Mouse (Mus musculus) olfactory bulb, adult 2 months (tissue): ENCODE measurements around the gene Igfbp7.

Experiments
- CTCF ChIP-seq: fragments of 200-500 bp; IDR thresholded peaks from 2 replicates; pipeline ENCODE4 v1.5.1; 2012; ENCODE audit warnings: low read depth, mild to moderate bottlenecking, low read length, moderate library complexity; ENCODE audit not compliant: insufficient read depth
- POLR2A ChIP-seq: fragments of 200-500 bp; IDR thresholded peaks from 2 replicates; pipeline ENCODE4 v1.6.1; 2012; ENCODE audit warnings: mild to moderate bottlenecking, low read depth, low read length, moderate library complexity; ENCODE audit not compliant: insufficient read depth

DNA sequence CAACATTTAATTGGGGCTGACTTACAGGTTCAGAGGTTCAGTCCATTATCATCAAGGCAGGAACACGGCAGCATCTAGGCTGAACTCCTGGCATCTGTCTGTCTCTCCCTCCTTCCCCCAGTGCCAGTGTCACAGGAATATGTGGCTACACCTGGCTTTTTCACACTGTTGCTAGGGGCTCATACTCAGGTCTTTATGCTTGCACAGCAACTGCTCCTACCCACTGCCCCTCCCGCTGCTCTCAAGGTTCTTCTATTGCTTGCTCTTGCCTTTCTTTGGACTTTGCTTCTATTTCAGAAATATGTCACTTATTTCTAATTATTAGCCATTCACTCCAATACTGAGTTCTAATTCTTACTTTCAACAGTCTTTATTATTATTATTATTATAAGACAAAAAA is 17.6 kb downstream of the Igfbp7 start:
- no peak for TF ChIP-seq POLR2A
- TF ChIP-seq CTCF: no peak
